Mouse (Mus musculus) small intestine, adult 2 months (tissue): ENCODE results near the gene Cblc.

Source experiments
- CTCF ChIP-seq: fragments of 200-500 bp; IDR thresholded peaks from 2 replicates; pipeline ENCODE4 v1.5.1; 2012; ENCODE audit warnings: low read depth, mild to moderate bottlenecking, control low read depth, inconsistent platforms, low read length, moderate library complexity, mixed read lengths; ENCODE audit not compliant: insufficient replicate concordance, insufficient read length; ENCODE audit errors: extremely low read depth
- POLR2A ChIP-seq: fragments of 200-500 bp; IDR thresholded peaks from 2 replicates; pipeline ENCODE4 v1.6.1; 2012; ENCODE audit warnings: low read depth, mild to moderate bottlenecking, control low read depth, inconsistent platforms, low read length, moderate library complexity

GRCm38 (mm10) chr7:19770984-19771391, 25.6 kb downstream of the Cblc start, which contains the start of gene Bcam:
- TF ChIP-seq POLR2A: no peak
- no peak for TF ChIP-seq CTCF
